Mouse (Mus musculus) MEL (cell line): ENCODE data around the gene Scfd2. TPM values are rescaled to one million over a fixed set of nuclear protein-coding genes. Genes with fewer than 3 reads are reported as not detected.

Experiments
- DNase-seq: peaks from one replicate; pipeline ENCODE4 v3.0.0; 2011; ENCODE audit warnings: low read depth, low spot score
- H3K27ac ChIP-seq: 2 replicates; pipeline ENCODE4 v1.5.1; 2012; ENCODE audit warnings: low read depth, mild to moderate bottlenecking, control low read depth, low read length, moderate library complexity; ENCODE audit not compliant: control insufficient read depth
- H3K27me3 ChIP-seq, 2 experiments: fragments of 150-350 bp in 1 of 2; sonication (generic) in 1 of 2; 2 replicates each; pipeline ENCODE4 v1.6.1; 2012; ENCODE audit warnings: low read length in 2 of 2, mild to moderate bottlenecking in 2 of 2, improper control_type of control experiment in 1 of 2, moderate library complexity in 1 of 2; ENCODE audit not compliant: insufficient read depth in 2 of 2, control insufficient read depth in 1 of 2
- H3K36me3 ChIP-seq, 2 experiments: 2 replicates each; pipeline ENCODE4 v1.6.1; 2012 to 2014; ENCODE audit warnings: low read length in 2 of 2, improper control_type of control experiment in 1 of 2, inconsistent platforms in 1 of 2, mild to moderate bottlenecking in 1 of 2; ENCODE audit not compliant: insufficient read depth in 2 of 2, control insufficient read depth in 1 of 2
- H3K4me1 ChIP-seq, 2 experiments: fragments of 150-350 bp in 1 of 2; sonication (generic) in 1 of 2; 2 replicates each; pipeline ENCODE4 v1.6.1; 2012; ENCODE audit warnings: low read length in 2 of 2, improper control_type of control experiment in 1 of 2, mild to moderate bottlenecking in 1 of 2; ENCODE audit not compliant: insufficient read depth in 2 of 2, control insufficient read depth in 1 of 2
- H3K4me3 ChIP-seq, 2 experiments: fragments of 150-350 bp in 1 of 2; sonication (generic) in 1 of 2; 2 replicates each; pipeline ENCODE4 v1.5.1; 2012; ENCODE audit warnings: low read depth in 2 of 2, low read length in 2 of 2, mild to moderate bottlenecking in 2 of 2, moderate library complexity in 2 of 2, control low read depth in 1 of 2, improper control_type of control experiment in 1 of 2; ENCODE audit not compliant: control insufficient read depth in 1 of 2, insufficient read depth in 1 of 2
- H3K79me2 ChIP-seq: 2 replicates; pipeline ENCODE4 v1.6.1; 2012; ENCODE audit warnings: mild to moderate bottlenecking, low read length, moderate library complexity; ENCODE audit not compliant: control insufficient read depth, poor library complexity, insufficient read depth
- H3K9ac ChIP-seq: 2 replicates; pipeline ENCODE4 v1.6.1; 2012; ENCODE audit warnings: low read depth, mild to moderate bottlenecking, control low read depth, low read length, moderate library complexity; ENCODE audit not compliant: control insufficient read depth, poor library complexity, severe bottlenecking
- H3K9me3 ChIP-seq: fragments of 150-350 bp; sonication (generic); replicated peaks from 2 replicates; pipeline ENCODE4 v1.6.1; 2012; ENCODE audit warnings: mild to moderate bottlenecking, low read length, improper control_type of control experiment, moderate library complexity; ENCODE audit not compliant: insufficient read depth
- CHD1 ChIP-seq: IDR thresholded peaks from 2 replicates; pipeline ENCODE4 v1.6.1; 2012; ENCODE audit warnings: low read depth, mild to moderate bottlenecking, inconsistent platforms, low read length, improper control_type of control experiment
- CTCF ChIP-seq, 3 experiments: IDR thresholded peaks in 2 of 3; conservative IDR thresholded peaks in 1 of 3; 2 replicates each; pipeline ENCODE4 v1.5.1; 2011 to 2012; ENCODE audit warnings: low read length in 3 of 3, low read depth in 2 of 3, mild to moderate bottlenecking in 2 of 3, improper control_type of control experiment in 1 of 3, inconsistent platforms in 1 of 3, mixed read lengths in 1 of 3, moderate library complexity in 1 of 3; ENCODE audit not compliant: control insufficient read depth in 1 of 3, insufficient read depth in 1 of 3, poor library complexity in 1 of 3, severe bottlenecking in 1 of 3
- GATA1 ChIP-seq: IDR thresholded peaks from 2 replicates; pipeline ENCODE4 v1.6.1; 2011; ENCODE audit warnings: low read depth, low read length, improper control_type of control experiment
- KAT2A ChIP-seq: conservative IDR thresholded peaks from 2 replicates; pipeline ENCODE4 v1.6.1; 2012; ENCODE audit warnings: low read depth, low read length, improper control_type of control experiment, inconsistent platforms
- MAZ ChIP-seq: IDR thresholded peaks from 2 replicates; pipeline ENCODE4 v1.6.1; 2012; ENCODE audit warnings: low read depth, mild to moderate bottlenecking, inconsistent platforms, low read length, improper control_type of control experiment
- MXI1 ChIP-seq: IDR thresholded peaks from 2 replicates; pipeline ENCODE4 v1.6.1; 2011; ENCODE audit warnings: mild to moderate bottlenecking, low read depth, low read length, improper control_type of control experiment
- MYB ChIP-seq: IDR thresholded peaks from 2 replicates; pipeline ENCODE4 v1.6.1; 2011; ENCODE audit warnings: mild to moderate bottlenecking, low read depth, low read length, improper control_type of control experiment
- MYC ChIP-seq: IDR thresholded peaks from 2 replicates; pipeline ENCODE4 v1.6.1; 2011; ENCODE audit warnings: low read depth, mild to moderate bottlenecking, low read length, improper control_type of control experiment, moderate library complexity
- NELFE ChIP-seq: IDR thresholded peaks from 2 replicates; pipeline ENCODE4 v1.6.1; 2011; ENCODE audit warnings: low read depth, low read length, improper control_type of control experiment
- RAD21 ChIP-seq: IDR thresholded peaks from 2 replicates; pipeline ENCODE4 v1.6.1; 2011; ENCODE audit warnings: mild to moderate bottlenecking, low read depth, low read length, improper control_type of control experiment
- SIN3A ChIP-seq: IDR thresholded peaks from 2 replicates; pipeline ENCODE4 v1.6.1; 2012; ENCODE audit warnings: low read length, improper control_type of control experiment, inconsistent platforms
- SMC3 ChIP-seq: IDR thresholded peaks from 2 replicates; pipeline ENCODE4 v1.6.1; 2011; ENCODE audit warnings: low read depth, low read length, improper control_type of control experiment
- TCF12 ChIP-seq: IDR thresholded peaks from 2 replicates; pipeline ENCODE4 v1.6.1; 2014; ENCODE audit warnings: low read depth, mild to moderate bottlenecking, inconsistent platforms, low read length, improper control_type of control experiment, moderate library complexity
- UBTF ChIP-seq: IDR thresholded peaks from 2 replicates; pipeline ENCODE4 v1.6.1; 2012; ENCODE audit warnings: low read depth, mild to moderate bottlenecking, inconsistent platforms, low read length, improper control_type of control experiment, moderate library complexity, borderline replicate concordance; ENCODE audit not compliant: insufficient read depth
- USF2 ChIP-seq, 2 experiments: IDR thresholded peaks; 2 replicates each; pipeline ENCODE4 v1.6.1; 2011 to 2012; ENCODE audit warnings: improper control_type of control experiment in 2 of 2, low read length in 2 of 2, borderline replicate concordance in 1 of 2, inconsistent platforms in 1 of 2, low read depth in 1 of 2, mild to moderate bottlenecking in 1 of 2; ENCODE audit not compliant: insufficient read depth in 1 of 2
- ZC3H11A ChIP-seq: IDR thresholded peaks from 2 replicates; pipeline ENCODE4 v1.6.1; 2012; ENCODE audit warnings: low read depth, mild to moderate bottlenecking, inconsistent platforms, low read length, improper control_type of control experiment
- ZMIZ1 ChIP-seq: IDR thresholded peaks from 2 replicates; pipeline ENCODE4 v1.6.1; 2012; ENCODE audit warnings: low read depth, mild to moderate bottlenecking, inconsistent platforms, low read length, improper control_type of control experiment, moderate library complexity
- ZNF384 ChIP-seq: IDR thresholded peaks from 2 replicates; pipeline ENCODE4 v1.6.1; 2012; ENCODE audit warnings: low read depth, mild to moderate bottlenecking, inconsistent platforms, low read length, improper control_type of control experiment
- polyA plus RNA-seq, 2 experiments: library from polyadenylated mRNA; stranded (reverse) in 1 of 2; unstranded in 1 of 2; fragments of >175 nt in 1 of 2; fragments of >200 nt in 1 of 2; gene quantifications; 2 replicates each; pipeline versions ENCODE4 v1.2.1 to v1.2.4; 2012; ENCODE audit warnings: low replicate concordance in 2 of 2, low read depth in 1 of 2; ENCODE audit not compliant: insufficient read length in 2 of 2, insufficient read depth in 1 of 2, missing spikeins in 1 of 2
- total RNA-seq: library from RNA; depleted of rRNA; stranded (reverse); fragments of 300-350 nt; gene quantifications from 2 replicates; pipeline ENCODE4 v1.2.3, GENCODE M21; 2012

Scfd2 gene
- total and polyA plus RNA-seq, 3 experiments, result 18.8 to 20.3 TPM; not detected in 1

DNA sequence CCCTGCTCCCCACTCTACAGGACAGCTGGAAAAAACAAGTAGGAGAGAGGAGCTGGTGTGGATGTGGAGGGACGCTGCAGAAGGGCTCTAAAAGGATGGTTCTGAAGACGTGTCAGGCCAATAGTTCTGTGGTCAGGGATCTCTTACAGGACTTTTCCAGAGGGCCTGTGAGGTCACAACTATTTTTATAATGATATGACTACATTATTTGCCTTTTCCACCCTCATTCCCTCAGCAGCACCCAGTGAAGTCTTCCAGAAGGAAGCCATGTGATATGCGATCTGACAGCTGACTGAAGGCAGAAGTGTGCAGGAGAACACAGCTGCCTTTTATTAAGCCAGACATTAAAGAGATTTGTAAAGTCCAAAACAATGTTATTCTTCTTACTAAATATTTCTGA is 85.7 kb downstream of the Scfd2 start:
- TF ChIP-seq UBTF, result no peak
- TF ChIP-seq USF2 (IDR thresholded peaks at IDR 0.05; ENCODE audit: borderline replicate concordance in 1 of 2, insufficient read depth in 1 of 2, low read depth in 1 of 2, low read length in 2 of 2), result no peak
- TF ChIP-seq GATA1, result no peak
- TF ChIP-seq TCF12, result no peak
- no peak for TF ChIP-seq MXI1
- TF ChIP-seq NELFE, result no peak
- TF ChIP-seq SIN3A, result no peak
- no peak for TF ChIP-seq MYC
- H3K4me1 ChIP-seq, result no peaks in the 10 kb centered on the region
- DNase-seq, result no peak
- H3K36me3 ChIP-seq, result no peaks in the 10 kb centered on the region; a peak in 1 of 4 replicates
- no peak overlapping the region for H3K9ac ChIP-seq
- no peaks in the 10 kb centered on the region for H3K79me2 ChIP-seq
- H3K27me3 ChIP-seq, result no peaks in the 10 kb centered on the region
- no peaks in the 10 kb centered on the region for H3K9me3 ChIP-seq
- no peak overlapping the region for H3K4me3 ChIP-seq
- H3K27ac ChIP-seq, result no peak overlapping the region

DNA sequence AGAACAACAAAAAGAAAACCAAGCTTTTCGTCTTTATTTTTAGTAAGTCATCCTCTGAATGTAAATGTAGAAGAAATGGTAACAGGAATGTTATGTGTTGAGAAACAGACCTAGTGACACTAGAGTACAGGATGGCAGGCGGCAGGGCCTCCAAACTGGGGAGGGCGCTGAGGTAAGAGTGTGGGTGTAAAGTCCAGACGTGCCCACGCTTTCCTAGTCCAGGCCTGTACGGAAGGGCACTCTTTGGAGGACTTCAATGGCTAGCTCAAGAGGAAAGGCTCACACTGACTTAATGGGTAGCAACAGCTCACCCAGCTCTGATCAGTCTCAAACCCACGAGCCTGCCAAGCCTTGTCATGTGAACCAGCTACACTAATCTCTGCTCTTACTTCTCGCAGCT is 93.2 kb downstream of the Scfd2 start:
- TF ChIP-seq RAD21 (no peak), MAZ (no peak), UBTF (no peak), CTCF (IDR thresholded peaks at IDR 0.05 in 2 of 3, conservative IDR thresholded peaks at IDR 0.05 in 1 of 3; ENCODE audit: control insufficient read depth in 1 of 3, insufficient read depth in 1 of 3, low read depth in 2 of 3, low read length in 3 of 3, poor library complexity in 1 of 3, severe bottlenecking in 1 of 3) (no peak), CHD1 (no peak), ZMIZ1 (no peak), MYC (no peak), KAT2A (no peak)
- Histone ChIP-seq H3K27me3 (no peaks in the 10 kb centered on the region), H3K36me3 (no peaks in the 10 kb centered on the region), H3K4me3 (no peak overlapping the region), H3K27ac (no peak overlapping the region), H3K79me2 (no peaks in the 10 kb centered on the region), H3K4me1 (no peaks in the 10 kb centered on the region), H3K9ac (no peak overlapping the region), H3K9me3 (no peaks in the 10 kb centered on the region)
- DNase-seq, result no peak

DNA sequence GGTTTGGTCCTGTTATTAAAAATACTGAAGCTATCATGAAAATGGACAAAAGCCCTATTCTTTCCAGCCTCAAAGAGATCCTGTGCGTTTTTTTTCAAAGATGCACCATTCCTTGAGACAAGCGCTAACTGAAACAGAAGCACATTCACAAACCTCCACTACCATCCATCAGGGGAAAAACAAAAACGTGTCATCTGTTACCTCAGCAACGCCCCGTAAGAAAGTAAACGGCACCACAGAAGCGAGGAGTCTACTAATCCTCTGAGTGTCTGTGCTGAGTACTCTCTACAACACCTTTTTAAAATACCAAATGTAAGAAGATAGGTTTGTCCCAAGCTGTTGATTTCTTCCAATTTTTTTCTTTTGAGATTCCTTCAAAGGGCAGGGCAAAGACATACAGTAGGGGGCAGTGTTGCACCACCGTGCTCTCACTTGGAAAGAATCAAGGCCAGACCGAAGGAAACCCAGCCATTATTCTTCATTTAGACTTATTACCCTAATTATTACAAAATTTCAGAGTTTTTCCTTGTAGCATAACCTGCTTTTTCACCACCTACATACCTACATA is 97.9 kb downstream of the Scfd2 start:
- TF ChIP-seq SMC3, result peak; percentile 62
- TF ChIP-seq ZNF384, result peak; percentile 59
- no peak for TF ChIP-seq SIN3A
- TF ChIP-seq ZMIZ1, result no peak
- TF ChIP-seq UBTF, result no peak
- peak; percentile 43 for TF ChIP-seq ZC3H11A
- TF ChIP-seq CTCF (IDR thresholded peaks at IDR 0.05 in 2 of 3, conservative IDR thresholded peaks at IDR 0.05 in 1 of 3; ENCODE audit: control insufficient read depth in 1 of 3, insufficient read depth in 1 of 3, low read depth in 2 of 3, low read length in 3 of 3, poor library complexity in 1 of 3, severe bottlenecking in 1 of 3), result peak; percentile 50 to 67 (median 67)
- no peak for TF ChIP-seq USF2 (IDR thresholded peaks at IDR 0.05; ENCODE audit: borderline replicate concordance in 1 of 2, insufficient read depth in 1 of 2, low read depth in 1 of 2, low read length in 2 of 2)
- TF ChIP-seq RAD21, result peak; percentile 74
- no peak for TF ChIP-seq MYB
- Histone ChIP-seq H3K4me3 (no peak overlapping the region), H3K4me1 (no peaks in the 10 kb centered on the region), H3K36me3 (no peaks in the 10 kb centered on the region), H3K9me3 (no peaks in the 10 kb centered on the region), H3K27ac (no peak overlapping the region), H3K79me2 (no peaks in the 10 kb centered on the region), H3K27me3 (no peaks in the 10 kb centered on the region), H3K9ac (no peak overlapping the region)
- peak; percentile 51 for DNase-seq
